Mouse (Mus musculus): ENCODE results near the gene Cdx4. TPM values are rescaled to one million over a fixed set of nuclear protein-coding genes. Genes with fewer than 3 reads are reported as not detected.

Cdx4 gene
- polyA plus RNA-seq, 1 experiment from 2014 or later = not detected

DNA sequence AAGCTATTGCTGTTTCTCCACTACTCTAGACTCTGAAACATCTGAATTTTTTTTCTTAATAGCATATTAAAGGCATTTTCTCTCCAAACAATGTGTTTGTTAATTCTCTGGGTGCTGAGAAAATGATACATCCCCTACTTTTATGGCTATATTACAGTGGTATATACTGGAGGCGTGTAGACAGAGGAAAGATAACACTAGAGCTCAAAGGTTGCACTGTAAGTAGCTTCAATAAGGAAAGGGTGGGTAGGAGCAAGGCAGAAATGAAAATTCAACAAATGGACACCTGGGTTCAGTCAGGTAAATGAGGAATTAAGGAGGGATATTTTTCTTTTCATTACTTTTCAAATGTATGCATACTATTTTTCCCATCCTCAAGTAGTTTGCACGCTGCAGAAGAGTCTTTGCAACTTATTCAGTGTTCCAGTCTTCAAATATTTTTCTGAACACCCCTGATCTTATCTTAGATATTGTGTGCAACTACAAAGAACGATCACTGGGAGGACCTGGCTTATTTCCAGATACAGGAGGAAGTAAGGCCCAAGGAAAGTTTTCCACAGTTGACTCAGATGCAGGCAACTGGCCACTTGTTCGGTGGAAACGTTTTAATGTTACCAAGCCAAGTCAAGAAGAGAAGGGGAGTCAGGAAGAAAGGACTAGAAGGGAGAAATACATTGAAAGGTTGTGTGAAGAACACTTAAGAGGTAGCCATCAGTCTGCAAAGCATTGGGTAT, 10.1 kb downstream of the Cdx4 start:
- POLR2A ChIA-PET = no interaction called here
- no peak for TF ChIP-seq CTCF (IDR thresholded peaks at IDR 0.05)
- in situ Hi-C loops (cut with MboI; ENCODE audit: low pct_unique_long_range_greater_than_20kb) = no loop called here
- no peak for ATAC-seq
- CTCF ChIA-PET = no interaction called here
- no peak for DNase-seq (ENCODE audit: low read depth, low spot score)
- H3K27me3 ChIP-seq = peaks cover 46% of the 10 kb centered on the region

DNA sequence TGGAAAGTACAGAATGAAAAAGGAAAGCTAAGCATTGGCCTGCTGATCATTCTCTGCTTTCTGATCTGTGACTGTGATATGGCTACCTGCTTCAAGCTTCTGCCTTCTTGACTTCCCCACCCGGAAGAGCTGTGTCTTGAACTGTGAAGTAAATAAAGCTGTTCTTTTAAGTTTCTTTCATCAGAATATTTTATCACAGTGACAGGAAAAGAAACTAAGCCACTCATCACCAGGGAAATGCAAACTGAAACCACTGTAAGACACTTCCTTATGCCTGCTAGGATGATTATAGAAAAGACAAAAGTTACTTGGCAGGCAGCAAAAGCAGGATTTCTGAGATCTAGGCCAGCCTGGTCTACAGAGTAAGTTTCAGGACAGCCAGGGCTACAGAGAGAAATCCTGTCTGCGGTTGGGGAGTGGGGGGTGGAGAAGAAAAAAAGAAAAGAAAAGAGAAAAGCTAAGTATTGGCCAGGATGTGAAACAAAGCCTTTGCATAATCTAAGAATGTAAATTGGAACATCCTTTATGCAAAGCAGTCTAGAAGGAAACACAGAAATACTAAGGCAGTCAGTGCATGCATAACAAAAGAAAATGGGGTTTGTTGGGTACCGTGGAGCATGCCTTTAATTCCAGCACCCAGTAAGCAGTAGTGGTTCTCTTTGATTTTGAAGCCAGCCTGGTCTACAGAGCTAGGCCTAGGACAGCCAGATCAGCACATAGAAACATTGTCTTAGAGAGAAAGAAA, 20.3 kb downstream of the Cdx4 start:
- in situ Hi-C loops (cut with MboI; ENCODE audit: low pct_unique_long_range_greater_than_20kb) = no loop called here
- ChIA-PET CTCF (no interaction called here), POLR2A (no interaction called here)
- no peak for TF ChIP-seq CTCF (IDR thresholded peaks at IDR 0.05)
- no peak for ATAC-seq
- peaks cover 34% of the 10 kb centered on the region for H3K27me3 ChIP-seq
- no peak for DNase-seq (ENCODE audit: low read depth, low spot score)

DNA sequence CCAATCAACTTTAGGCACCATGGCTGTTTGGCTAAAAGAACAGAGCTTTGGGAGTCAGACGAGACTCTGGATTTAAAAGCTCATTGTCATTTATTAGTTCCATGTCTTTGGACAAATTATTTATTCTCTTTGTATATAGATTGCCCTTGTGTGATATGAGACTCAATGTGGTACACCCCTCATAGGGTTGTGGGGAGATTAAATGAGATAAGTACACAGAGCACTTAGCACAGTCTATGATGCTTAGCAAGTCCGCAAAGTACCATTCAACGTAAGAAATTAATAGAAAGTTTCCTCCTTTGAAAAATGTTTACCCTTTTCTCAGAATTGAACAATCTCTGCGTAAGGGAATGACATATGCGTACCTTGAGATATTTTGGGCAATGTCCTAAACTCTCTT, 34.6 kb downstream of the Cdx4 start:
- CTCF ChIA-PET = no interaction called here
- DNase-seq (ENCODE audit: low read depth, low spot score) (no peak), ATAC-seq (no peak)
- POLR2A ChIA-PET = no interaction called here
- TF ChIP-seq CTCF (IDR thresholded peaks at IDR 0.05) = no peak
- peaks cover 70% of the 10 kb centered on the region for H3K27me3 ChIP-seq
- in situ Hi-C loops (cut with MboI; ENCODE audit: low pct_unique_long_range_greater_than_20kb) = no loop called here

DNA sequence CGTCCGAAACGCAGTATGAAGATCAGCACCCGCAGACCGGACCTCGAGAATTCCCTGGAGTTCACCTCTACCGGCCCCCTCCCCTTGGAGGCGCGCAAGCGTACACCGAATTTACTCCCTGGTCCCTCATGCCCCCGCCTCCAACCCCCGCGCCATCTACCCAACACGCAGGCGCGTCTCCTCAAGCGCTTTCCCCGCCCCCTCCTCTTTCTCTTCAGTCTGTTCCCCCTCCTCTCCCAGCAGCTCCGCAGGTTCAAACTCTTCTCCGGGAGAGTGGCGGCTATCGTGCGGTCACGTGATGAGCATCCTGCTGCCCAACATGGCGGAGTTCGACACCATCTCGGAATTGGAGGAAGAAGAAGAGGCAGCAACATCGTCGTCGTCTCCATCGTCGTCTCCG, 35.1 kb downstream of the Cdx4 start, which contains the start of gene Chic1:
Chic1 (plus strand) TSS at position 190 of the 400 bp plus-strand sequence.
- ATAC-seq (peak; percentile 78), DNase-seq (ENCODE audit: low read depth, low spot score) (no peak)
- TF ChIP-seq CTCF (IDR thresholded peaks at IDR 0.05) = no peak
- in situ Hi-C loops (cut with MboI; ENCODE audit: low pct_unique_long_range_greater_than_20kb) = no loop called here
- peaks cover 75% of the 10 kb centered on the region for H3K27me3 ChIP-seq
- ChIA-PET CTCF (no interaction called here), POLR2A (no interaction called here)

DNA sequence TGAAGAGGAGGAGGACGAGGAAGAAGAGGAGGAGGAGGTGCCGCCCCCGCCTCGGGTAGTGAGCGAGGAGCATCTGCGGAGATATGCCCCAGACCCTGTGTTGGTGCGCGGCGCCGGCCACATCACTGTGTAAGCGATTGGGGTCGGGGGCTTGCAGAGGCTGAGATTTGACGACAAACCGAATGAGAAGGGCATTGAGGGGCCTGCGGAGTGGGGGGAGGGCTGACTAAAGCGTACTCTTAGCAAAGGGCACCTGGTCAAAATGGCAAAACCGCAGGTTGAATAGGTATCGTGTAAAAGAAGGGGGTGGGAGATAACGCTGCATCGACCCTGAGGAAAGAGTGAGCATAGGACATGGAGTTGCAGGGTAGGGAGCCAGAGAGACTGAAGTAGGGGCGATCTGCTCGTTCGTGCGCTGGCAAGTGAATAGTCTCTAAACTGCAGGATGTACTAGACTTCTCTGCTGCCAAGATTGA, 35.6 kb downstream of the Cdx4 start:
- CTCF ChIA-PET = no interaction called here
- in situ Hi-C loops (cut with MboI; ENCODE audit: low pct_unique_long_range_greater_than_20kb) = no loop called here
- POLR2A ChIA-PET = no interaction called here
- ATAC-seq (no peak), DNase-seq (ENCODE audit: low read depth, low spot score) (no peak)
- no peak for TF ChIP-seq CTCF (IDR thresholded peaks at IDR 0.05)
- H3K27me3 ChIP-seq = peaks cover 79% of the 10 kb centered on the region

DNA sequence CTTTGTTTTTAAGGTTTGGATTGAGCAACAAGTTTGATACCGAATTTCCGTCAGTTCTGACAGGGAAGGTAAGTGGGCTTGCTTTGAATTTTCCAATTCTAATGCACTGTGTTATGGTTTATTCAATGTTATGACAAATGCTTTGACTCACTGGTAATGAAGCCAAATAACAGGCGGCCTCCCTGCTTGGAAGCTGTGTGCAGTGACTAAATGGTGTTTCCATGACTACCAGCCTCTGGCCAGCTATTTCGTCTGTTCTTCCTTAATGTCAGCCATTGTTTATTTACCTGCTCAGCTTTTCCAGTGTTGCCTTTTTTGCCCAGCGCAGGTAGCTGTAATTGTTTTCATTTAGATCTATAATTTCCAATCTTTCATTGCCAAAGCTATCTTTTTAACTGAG, 45.0 kb downstream of the Cdx4 start:
- POLR2A ChIA-PET = no interaction called here
- CTCF ChIA-PET = no interaction called here
- H3K27me3 ChIP-seq = peaks cover 79% of the 10 kb centered on the region
- DNase-seq (ENCODE audit: low read depth, low spot score) (no peak), ATAC-seq (peak; percentile 76)
- in situ Hi-C loops (cut with MboI; ENCODE audit: low pct_unique_long_range_greater_than_20kb) = no loop called here
- TF ChIP-seq CTCF (IDR thresholded peaks at IDR 0.05) = no peak

DNA sequence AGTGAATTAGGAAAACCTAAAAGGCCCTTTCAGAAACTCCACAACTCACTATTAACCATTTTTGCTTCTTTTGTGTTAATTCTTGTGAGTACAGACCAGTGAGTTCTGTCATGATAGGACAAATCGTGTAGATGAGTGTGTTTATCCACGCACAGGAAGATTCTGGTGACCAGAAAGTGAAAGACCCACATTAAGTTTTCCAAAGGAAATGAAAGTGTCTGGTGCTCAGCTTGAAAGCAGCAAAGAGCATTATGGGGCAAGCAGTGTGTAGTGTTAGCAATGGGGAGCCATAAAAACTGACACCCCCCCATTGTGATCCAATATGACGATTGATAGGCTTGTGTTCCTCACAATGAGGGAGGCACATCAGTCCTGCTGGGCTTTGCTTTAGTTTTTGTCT, 47.5 kb downstream of the Cdx4 start:
- ChIA-PET POLR2A (no interaction called here), CTCF (no interaction called here)
- in situ Hi-C loops (cut with MboI; ENCODE audit: low pct_unique_long_range_greater_than_20kb) = no loop called here
- TF ChIP-seq CTCF (IDR thresholded peaks at IDR 0.05) = no peak
- ATAC-seq (no peak), DNase-seq (ENCODE audit: low read depth, low spot score) (no peak)
- H3K27me3 ChIP-seq = peaks cover 66% of the 10 kb centered on the region

DNA sequence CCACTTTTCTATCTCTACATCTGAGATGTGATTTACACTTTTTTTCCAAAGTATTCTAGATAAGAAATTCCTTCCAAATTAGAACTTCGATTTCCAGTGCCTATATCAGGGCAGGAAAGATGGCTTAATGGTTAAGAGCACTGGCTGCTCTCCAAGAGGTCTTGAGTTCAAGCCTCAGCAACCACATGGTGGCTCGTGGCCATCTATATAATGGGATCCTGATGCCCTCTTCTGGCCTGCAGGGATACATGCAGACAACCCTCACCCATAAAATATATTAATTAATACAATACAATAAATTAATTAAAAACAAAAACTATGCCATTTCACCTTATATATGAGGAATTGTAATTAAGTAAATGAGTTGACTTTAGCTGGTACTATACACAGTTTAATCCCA, 50.0 kb downstream of the Cdx4 start:
- POLR2A ChIA-PET = no interaction called here
- DNase-seq (ENCODE audit: low read depth, low spot score) = no peak

DNA sequence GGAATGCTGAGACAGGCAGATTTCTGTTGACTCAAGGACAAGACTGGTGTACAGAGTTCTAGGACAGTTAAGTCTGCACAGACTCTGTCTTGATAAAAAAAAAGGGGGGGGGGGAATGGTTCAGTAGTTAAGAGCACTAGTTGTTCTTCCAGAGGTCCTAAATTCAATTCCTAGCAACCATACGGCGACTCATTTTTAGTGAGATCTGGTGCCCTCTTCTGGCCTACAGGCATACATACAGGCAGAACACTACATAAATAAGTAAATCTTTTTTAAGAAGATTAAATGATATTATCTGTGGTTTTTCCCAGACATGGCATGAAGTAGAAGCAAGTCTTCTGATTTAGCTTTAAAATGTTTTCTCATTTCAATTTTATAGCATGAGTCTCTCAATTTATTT, 50.4 kb downstream of the Cdx4 start:
- H3K27me3 ChIP-seq = peaks cover 62% of the 10 kb centered on the region
- in situ Hi-C loops (cut with MboI; ENCODE audit: low pct_unique_long_range_greater_than_20kb) = loop anchor here (5.0 kb wide), 1 partner anchor 94 kb away; no protein-coding TSS in a partner anchor
- ChIA-PET CTCF (interaction anchor here (0.7 to 1.7 kb wide), 4 partner anchors 9 to 110 kb away, joined by 3 to 5 read pairs (median 4); no protein-coding TSS in a partner anchor), POLR2A (no interaction called here)
- TF ChIP-seq CTCF (IDR thresholded peaks at IDR 0.05) = peak; percentile 59
- DNase-seq (ENCODE audit: low read depth, low spot score) (no peak), ATAC-seq (no peak)

More for the DNA sequence above, 50.0 kb downstream of the Cdx4 start:
- H3K27me3 ChIP-seq = peaks cover 63% of the 10 kb centered on the region
- CTCF ChIA-PET = interaction anchor here (0.7 to 1.7 kb wide), 2 partner anchors 10 to 110 kb away, joined by 3 to 5 read pairs; no protein-coding TSS in a partner anchor
- in situ Hi-C loops (cut with MboI; ENCODE audit: low pct_unique_long_range_greater_than_20kb) = loop anchor here (5.0 kb wide), 1 partner anchor 94 kb away; no protein-coding TSS in a partner anchor
- ATAC-seq = no peak
- TF ChIP-seq CTCF (IDR thresholded peaks at IDR 0.05) = no peak

DNA sequence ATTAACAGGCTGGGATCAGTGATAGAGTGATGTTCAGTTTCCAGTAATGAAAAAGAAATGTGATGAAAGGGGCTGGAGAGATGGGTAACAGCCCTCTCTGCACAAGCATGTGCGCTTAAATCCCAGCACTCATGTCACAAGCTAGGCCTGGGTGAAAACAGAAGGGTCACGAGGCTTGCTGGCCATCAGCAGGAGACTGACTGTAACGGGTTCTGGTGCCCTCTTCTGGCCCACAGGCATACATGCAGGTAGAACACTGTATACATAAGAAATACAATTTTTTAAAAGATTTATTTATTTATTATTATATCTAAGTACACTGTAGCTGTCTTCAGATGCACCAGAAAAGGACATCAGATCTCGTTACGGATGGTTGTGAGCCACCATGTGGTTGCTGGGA, 53.1 kb downstream of the Cdx4 start:
- ATAC-seq (no peak), DNase-seq (ENCODE audit: low read depth, low spot score) (no peak)
- H3K27me3 ChIP-seq = peaks cover 55% of the 10 kb centered on the region
- in situ Hi-C loops (cut with MboI; ENCODE audit: low pct_unique_long_range_greater_than_20kb) = loop anchor here (5.0 kb wide), 1 partner anchor 97 kb away; no protein-coding TSS in a partner anchor
- peak; percentile 62 for TF ChIP-seq CTCF (IDR thresholded peaks at IDR 0.05)
- CTCF ChIA-PET = interaction anchor here (0.9 to 1.2 kb wide), 5 partner anchors 9 to 115 kb away, joined by 3 to 4 read pairs (median 3); no protein-coding TSS in a partner anchor
- POLR2A ChIA-PET = no interaction called here

Other genes starting within 250 kb of the Cdx4 start
- not detected for gene Nap1l2, start 134.8 kb upstream of the Cdx4 start, polyA plus RNA-seq (2021)
- 2.8 TPM for gene Chic1, start 35.1 kb downstream of the Cdx4 start, polyA plus RNA-seq (2021)
- gene Tsx, start 93.1 kb downstream of the Cdx4 start, polyA plus RNA-seq (2021) = 0.27 TPM
- not detected for gene Gm26992, start 100.6 kb downstream of the Cdx4 start, polyA plus RNA-seq (2021)

All from Patski (cell line).